Mouse (Mus musculus): Measurements from ENCODE around the gene Tspan5. TPM values are rescaled to one million over a fixed set of nuclear protein-coding genes. Genes with fewer than 3 reads are reported as not detected.

Gene Tspan5
- polyA plus RNA-seq, 1 experiment from 2014 or later, result 7.4 TPM

GRCm38 (mm10) chr3:138955220-138955619 lies 213.2 kb downstream of the Tspan5 start:
- ATAC-seq, result no peak
- Histone ChIP-seq H3K36me3 (ENCODE audit: control insufficient read depth, insufficient read depth) (peaks cover 39% of the 10 kb centered on the region), H3K9ac (ENCODE audit: low read depth, low read length) (no peak overlapping the region), H3K27ac (ENCODE audit: low read depth, low read length) (no peak overlapping the region), H3K27me3 (replicated peaks; ENCODE audit: control insufficient read depth, insufficient read depth, low read length) (no peaks in the 10 kb centered on the region), H3K4me2 (replicated peaks; ENCODE audit: low read depth) (no peak overlapping the region), H3K9me3 (ENCODE audit: control insufficient read depth) (no peaks in the 10 kb centered on the region), H3K4me1 (replicated peaks; ENCODE audit: control insufficient read depth, insufficient read depth, low read length) (no peaks in the 10 kb centered on the region), H3K4me3 (ENCODE audit: low read depth, low read length) (no peak overlapping the region)
- TF ChIP-seq CTCF (IDR thresholded peaks at IDR 0.05; ENCODE audit: low read depth), result no peak
- 97% methylated on average over 7 of the region's 7 CpGs for WGBS

Other genes starting within 250 kb of the Tspan5 start
- 126 and 134 TPM in 2 replicates for gene Eif4e, start 216.0 kb upstream of the Tspan5 start, polyA plus RNA-seq (2015; fragmentation: Nextera tagmentation; extraction: Ambion mirVana)

All from intestine, postnatal 0 days (tissue).